Mouse (Mus musculus) hematopoietic multipotent progenitor cell, adult 10-12 weeks (in vitro differentiated cells): ENCODE measurements around the gene Gm43302. TPM values are rescaled to one million over a fixed set of nuclear protein-coding genes. Genes with fewer than 3 reads are reported as not detected.

Experiments used
- polyA plus RNA-seq: library from polyadenylated mRNA; stranded (reverse); fragments of >175 nt; gene quantifications from 2 replicates; pipeline ENCODE4 v1.2.3, GENCODE M21; 2012; ENCODE audit warnings: low replicate concordance

The Gm43302 gene
- 1.1 and 2.0 TPM in 2 replicates for polyA plus RNA-seq

DNA sequence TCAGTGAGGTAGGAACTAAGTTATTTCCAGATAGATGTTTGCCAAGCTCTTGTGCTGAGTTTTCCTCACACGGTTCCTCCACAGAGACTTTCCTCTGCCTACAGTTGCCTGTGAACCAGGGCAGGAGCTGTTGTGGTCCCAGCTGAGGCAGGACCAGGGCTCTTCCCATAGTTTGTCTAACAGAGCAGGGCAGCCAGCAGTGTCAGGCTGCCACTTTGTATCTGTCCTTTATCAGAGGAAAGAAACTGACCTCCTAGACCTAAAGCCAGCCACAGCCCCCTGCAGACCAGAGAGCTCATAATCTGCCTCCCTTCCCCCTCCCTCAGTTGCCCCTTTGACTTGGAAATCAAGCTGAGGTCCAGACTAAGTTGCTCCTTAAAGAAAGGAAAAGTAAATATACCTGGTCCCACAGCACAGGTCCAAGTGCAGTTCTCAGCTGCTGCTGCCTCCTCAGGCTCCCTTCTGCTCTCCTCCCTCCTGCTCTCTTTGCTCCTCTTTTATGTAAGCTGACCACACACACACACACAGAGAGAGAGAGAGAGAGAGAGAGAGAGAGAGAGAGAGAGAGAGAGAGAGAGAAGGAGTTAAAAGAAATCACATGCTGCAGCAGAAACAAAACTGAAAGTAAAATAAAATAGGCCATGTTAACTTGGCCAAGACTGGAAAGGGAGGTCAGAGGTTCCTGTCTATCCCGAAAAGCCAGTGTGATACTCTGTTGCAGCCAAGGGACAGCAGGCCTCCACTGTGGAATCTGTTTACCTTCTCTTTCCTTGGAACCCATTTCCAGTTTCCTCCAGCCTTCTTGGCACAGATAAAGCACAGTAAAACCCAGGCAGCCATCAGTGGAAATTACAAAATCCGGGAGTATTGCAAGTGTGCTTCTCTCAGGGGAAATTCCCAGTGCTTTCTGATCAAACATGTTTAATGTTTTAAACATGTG is at the start of gene Gm43302, which contains the start of gene Gbp6:
Gm43302 (minus strand) TSS at position 470 of the 940 bp plus-strand sequence.
Gbp6 (minus strand) TSS at position 473 of the 940 bp plus-strand sequence.

GRCm38 (mm10) chr5:105239483-105240047 is 53.9 kb downstream of the Gm43302 start, which contains the start of gene Gbp10:
Gbp10 (minus strand) TSS chr5:105239533.

Other genes starting within 250 kb of the Gm43302 start
- 9.5 and 31.6 TPM in 2 replicates for gene Gbp9, start 154.2 kb downstream of the Gm43302 start, polyA plus RNA-seq
- gene Gbp8, start 154.2 kb downstream of the Gm43302 start, polyA plus RNA-seq = 3.3 and 13.6 TPM in 2 replicates
- gene Gbp4, start 154.1 kb downstream of the Gm43302 start, polyA plus RNA-seq = 4.8 and 11.7 TPM in 2 replicates
- gene Gbp10, start 54.2 kb downstream of the Gm43302 start, polyA plus RNA-seq = 0.30 and 0.76 TPM in 2 replicates
- 1.7 and 2.3 TPM in 2 replicates for gene Gbp6, start within 50 bp of the Gm43302 start, polyA plus RNA-seq
- 0.67 and 1.3 TPM in 2 replicates for gene Lrrc8b, start 122.1 kb upstream of the Gm43302 start, polyA plus RNA-seq
- gene Lrrc8c, start 225.7 kb upstream of the Gm43302 start, polyA plus RNA-seq = 126 and 540 TPM in 2 replicates